Mouse (Mus musculus) heart, embryonic 13.5 days (tissue): ENCODE data around the gene F12. TPM values are rescaled to one million over a fixed set of nuclear protein-coding genes. Genes with fewer than 3 reads are reported as not detected.

Source experiments
- ATAC-seq: fragments of 200-750 bp; cut with Nextera tagmentation; 2 replicates; pipeline ENCODE4 v1.8.0; 2017; ENCODE audit warnings: moderate TSS enrichment; ENCODE audit not compliant: insufficient number of reproducible peaks, low FRiP score, low TSS enrichment; ENCODE audit errors: extremely low read depth
- H3K27ac ChIP-seq: fragments of 300-500 bp; sonication (generic); replicated peaks from 2 replicates; pipeline ENCODE4 v1.5.1; 2015; ENCODE audit warnings: moderate library complexity, mild to moderate bottlenecking, inconsistent platforms
- H3K27me3 ChIP-seq: fragments of 300-500 bp; sonication (generic); replicated peaks from 2 replicates; pipeline ENCODE4 v1.6.1; 2015; ENCODE audit warnings: mild to moderate bottlenecking, inconsistent platforms
- H3K36me3 ChIP-seq: fragments of 300-500 bp; sonication (generic); 2 replicates; pipeline ENCODE4 v1.6.1; 2015; ENCODE audit warnings: mild to moderate bottlenecking, inconsistent platforms
- H3K4me1 ChIP-seq: fragments of 300-500 bp; sonication (generic); 2 replicates; pipeline ENCODE4 v1.6.1; 2015; ENCODE audit warnings: inconsistent platforms
- H3K4me2 ChIP-seq: fragments of 300-500 bp; sonication (generic); 2 replicates; pipeline ENCODE4 v1.6.1; 2015; ENCODE audit warnings: inconsistent platforms, mild to moderate bottlenecking, moderate library complexity
- H3K4me3 ChIP-seq: fragments of 300-500 bp; sonication (generic); 2 replicates; pipeline ENCODE4 v1.5.1; 2015; ENCODE audit warnings: moderate library complexity, mild to moderate bottlenecking, inconsistent platforms
- H3K9ac ChIP-seq: fragments of 300-500 bp; sonication (generic); 2 replicates; pipeline ENCODE4 v1.6.1; 2015; ENCODE audit warnings: inconsistent platforms, mild to moderate bottlenecking, moderate library complexity
- H3K9me3 ChIP-seq: fragments of 300-500 bp; sonication (generic); 2 replicates; pipeline ENCODE4 v1.6.1; 2016; ENCODE audit warnings: inconsistent platforms
- WGBS: fragments of 180-500 bp; shearing (Covaris S2); methylation state at CpG from one replicate; pipeline ENCODE4 v1.1.7; 2015; ENCODE audit warnings: mixed read lengths; 5-methylcytosine and 5-hydroxymethylcytosine counted together
- polyA plus RNA-seq: library from polyadenylated mRNA; unstranded; fragments of >200 nt; fragmentation: Nextera tagmentation; extraction: Ambion mirVana; gene quantifications from 2 replicates; pipeline ENCODE4 v1.2.1, GENCODE M21; 2015

F12 gene
- polyA plus RNA-seq, 1 experiment from 2014 or later, result 0.28 TPM

DNA sequence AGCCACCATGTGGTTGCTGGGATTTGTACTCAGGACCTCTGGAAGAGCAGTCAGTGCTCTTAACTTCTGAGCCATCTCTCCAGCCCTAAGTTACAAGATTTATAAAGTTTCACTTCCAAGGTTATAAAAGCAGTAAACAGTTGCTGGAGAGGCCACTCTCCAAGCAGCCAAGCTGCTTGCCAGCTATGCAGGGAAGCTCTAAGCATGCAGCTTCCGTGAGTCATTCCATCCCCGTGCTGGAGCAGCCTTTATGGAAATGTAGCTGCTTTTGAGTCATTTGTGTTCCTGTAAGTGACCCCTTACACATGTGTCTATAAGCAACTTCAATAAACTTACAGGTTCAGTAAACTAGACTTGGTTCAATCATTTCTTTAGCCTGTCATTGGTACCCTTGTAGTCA, 4.0 kb upstream of the F12 start:
- Histone ChIP-seq H3K27me3 (peaks cover 23% of the 10 kb centered on the region), H3K9ac (no peak overlapping the region), H3K4me1 (no peaks in the 10 kb centered on the region), H3K4me3 (no peak overlapping the region), H3K4me2 (no peak overlapping the region), H3K9me3 (peaks cover 4% of the 10 kb centered on the region; the same call in 1 of the 2 replicates), H3K36me3 (no peaks in the 10 kb centered on the region), H3K27ac (no peak overlapping the region)
- 73% methylated on average over 2 of the region's 2 CpGs for WGBS
- ATAC-seq, result no peak

DNA sequence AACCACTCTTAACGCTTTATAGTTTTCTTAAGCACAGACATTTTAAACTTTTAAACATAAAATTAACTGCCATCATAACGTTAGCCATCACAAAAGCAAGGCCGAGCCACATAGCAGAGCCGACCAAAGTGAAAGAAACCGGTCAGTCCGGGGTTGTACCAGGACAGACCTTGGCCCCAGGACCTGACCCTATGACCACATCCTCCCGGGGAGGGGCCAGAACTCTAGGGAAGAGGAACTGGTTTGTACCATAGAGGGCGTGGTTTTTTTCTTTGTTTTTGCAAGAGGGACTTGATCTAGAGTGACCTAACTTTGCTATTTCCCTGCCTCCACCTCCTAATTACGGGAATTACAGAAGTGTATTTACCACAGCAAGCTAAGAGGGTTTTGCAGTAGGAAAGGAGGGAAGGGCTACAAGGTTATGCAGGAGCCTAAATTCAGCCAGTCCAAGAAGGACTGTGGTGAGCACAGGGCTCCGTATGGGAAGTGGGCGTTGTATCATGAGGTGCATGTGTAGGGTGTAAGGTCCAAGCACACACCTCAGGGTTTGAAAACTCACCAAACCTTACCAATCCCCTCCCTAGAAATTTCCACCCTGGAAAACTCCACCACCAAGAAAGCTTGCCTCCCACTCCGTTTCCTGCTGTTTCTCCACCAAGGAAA, 2.8 kb upstream of the F12 start:
- ATAC-seq, result no peak
- Histone ChIP-seq H3K36me3 (no peaks in the 10 kb centered on the region), H3K4me3 (no peak overlapping the region), H3K4me1 (no peaks in the 10 kb centered on the region), H3K4me2 (no peak overlapping the region), H3K27ac (no peak overlapping the region), H3K9ac (no peak overlapping the region), H3K27me3 (peaks cover 27% of the 10 kb centered on the region), H3K9me3 (peaks cover 4% of the 10 kb centered on the region; the same call in 1 of the 2 replicates)
- WGBS, result 64% methylated on average over 12 of the region's 12 CpGs

DNA sequence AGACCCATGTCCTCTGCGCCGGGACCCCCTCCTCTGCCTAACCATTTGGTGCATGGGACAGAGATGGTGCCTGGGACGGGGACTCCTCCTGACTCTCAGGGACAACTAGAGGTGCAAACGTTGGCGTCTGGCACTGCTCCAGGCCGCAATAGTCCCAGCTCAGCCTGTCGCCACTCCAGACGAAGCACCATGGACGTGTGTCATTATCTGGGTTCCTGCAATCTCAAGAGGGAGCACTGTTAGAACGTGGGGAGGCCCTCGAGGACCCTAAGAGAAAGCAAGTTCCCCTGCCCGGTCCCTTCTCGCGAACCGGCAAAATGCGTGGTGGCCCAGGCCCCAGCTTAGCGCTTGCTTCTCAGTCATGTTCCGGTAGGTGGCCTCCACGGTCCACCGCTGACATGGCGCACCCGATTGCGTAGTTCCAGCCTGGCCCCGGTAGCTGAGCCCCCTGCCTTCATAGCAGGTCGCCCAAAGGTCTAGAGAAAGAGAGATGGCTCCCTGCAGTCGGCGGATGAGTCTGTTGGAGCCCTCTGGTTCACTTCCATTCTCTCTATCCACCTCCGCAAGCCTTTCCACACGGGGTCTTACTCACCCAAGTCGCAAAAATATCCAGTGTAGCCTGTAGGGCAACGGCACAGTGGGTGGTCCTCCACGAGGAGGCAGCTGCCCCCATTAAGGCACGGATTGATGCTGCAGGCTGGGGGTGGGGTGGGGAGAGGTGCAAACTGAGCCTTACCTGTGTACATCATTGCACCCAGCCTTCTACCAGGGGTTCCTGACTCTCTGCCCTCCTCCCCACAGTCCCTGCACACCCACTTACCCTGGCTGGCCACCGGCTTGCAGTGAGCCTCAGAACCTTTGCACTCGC, 5.4 kb downstream of the F12 start:
- H3K4me2 ChIP-seq, result peak overlapping the region; percentile 52
- peaks cover 81% of the 10 kb centered on the region for H3K27me3 ChIP-seq
- H3K9me3 ChIP-seq, result no peaks in the 10 kb centered on the region
- ATAC-seq, result no peak
- H3K4me3 ChIP-seq, result peak overlapping the region; percentile 27
- 8% methylated on average over 35 of the region's 35 CpGs for WGBS
- H3K9ac ChIP-seq, result peak overlapping the region; percentile 41
- H3K4me1 ChIP-seq, result peaks cover 10% of the 10 kb centered on the region
- no peaks in the 10 kb centered on the region for H3K36me3 ChIP-seq
- H3K27ac ChIP-seq, result no peak overlapping the region

DNA sequence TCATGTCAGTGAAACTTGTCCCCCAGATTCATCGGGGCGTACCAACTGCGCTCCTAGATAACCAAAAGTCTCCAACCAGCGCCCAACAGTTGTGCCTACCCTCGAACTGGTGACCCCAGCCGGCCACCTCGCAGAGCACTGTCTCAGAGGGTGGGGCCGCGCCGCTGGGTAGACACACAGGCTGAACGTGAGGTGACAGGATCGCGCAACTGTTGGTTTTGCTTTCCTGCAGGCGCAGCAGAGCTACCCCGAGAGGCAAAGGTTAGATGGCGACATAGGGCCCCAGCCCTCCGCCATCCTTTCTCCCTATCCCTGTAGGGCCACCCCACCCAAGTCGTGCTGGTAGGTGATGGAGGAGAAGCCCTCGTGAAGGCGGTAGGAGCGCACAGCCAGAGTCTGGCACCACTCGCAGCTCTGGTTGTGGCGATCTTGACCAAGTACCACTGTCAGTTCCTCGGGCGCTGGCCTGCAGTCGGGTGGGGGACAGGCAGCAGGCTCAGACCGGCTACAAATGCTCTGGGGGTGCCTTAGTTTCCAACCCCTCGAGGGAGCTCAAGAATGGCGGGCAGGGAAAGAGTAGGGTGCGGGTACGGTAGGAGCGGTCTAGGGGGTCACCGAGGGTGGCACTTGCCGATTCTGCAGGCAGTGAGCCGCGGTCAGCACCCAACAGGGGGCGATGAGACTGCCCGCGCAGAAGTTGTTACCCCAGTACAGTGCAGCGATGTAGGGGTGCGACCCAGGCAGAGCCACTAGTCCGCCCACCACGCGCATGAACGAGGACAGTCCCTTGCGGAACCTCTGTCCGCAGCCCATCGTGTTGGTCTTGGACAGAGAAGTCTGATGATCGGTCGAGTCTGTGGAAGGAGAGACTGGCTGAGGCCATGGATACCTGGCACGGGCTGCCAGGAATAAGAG, 6.3 kb downstream of the F12 start:
- no peak overlapping the region for H3K9ac ChIP-seq
- H3K4me1 ChIP-seq, result peaks cover 10% of the 10 kb centered on the region
- 24% methylated on average over 51 of the region's 51 CpGs for WGBS
- peak overlapping the region; percentile 52 for H3K4me2 ChIP-seq
- H3K4me3 ChIP-seq, result peak overlapping the region; percentile 27
- H3K27ac ChIP-seq, result no peak overlapping the region
- H3K9me3 ChIP-seq, result no peaks in the 10 kb centered on the region
- H3K36me3 ChIP-seq, result no peaks in the 10 kb centered on the region
- no peak for ATAC-seq
- H3K27me3 ChIP-seq, result peaks cover 79% of the 10 kb centered on the region

DNA sequence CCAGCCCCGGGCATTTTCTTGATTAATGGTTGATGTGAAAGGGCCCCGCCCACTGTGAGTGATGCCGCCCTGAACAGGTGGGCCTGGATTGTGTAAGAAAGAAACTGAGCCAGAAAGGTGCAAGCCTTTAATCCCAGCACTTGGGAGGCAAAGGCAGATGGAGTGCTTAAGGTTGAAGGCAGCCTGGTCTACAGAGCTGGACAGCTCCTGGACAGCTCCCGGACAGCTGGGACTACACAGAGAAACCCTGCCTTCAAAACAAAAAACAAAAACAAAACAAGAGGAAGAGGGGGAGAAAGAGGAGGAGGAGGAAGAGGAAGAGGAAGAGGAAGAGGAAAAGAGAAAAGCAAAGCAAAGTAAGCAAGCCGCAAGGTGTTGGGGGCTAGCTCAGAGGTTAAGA, 7.5 kb downstream of the F12 start:
- H3K27ac ChIP-seq, result no peak overlapping the region
- 72% methylated on average over 5 of the region's 5 CpGs for WGBS
- no peak overlapping the region for H3K4me2 ChIP-seq
- H3K9ac ChIP-seq, result no peak overlapping the region
- H3K36me3 ChIP-seq, result no peaks in the 10 kb centered on the region
- H3K27me3 ChIP-seq, result peaks cover 86% of the 10 kb centered on the region
- H3K4me1 ChIP-seq, result peaks cover 17% of the 10 kb centered on the region
- no peak overlapping the region for H3K4me3 ChIP-seq
- H3K9me3 ChIP-seq, result no peaks in the 10 kb centered on the region
- no peak for ATAC-seq

DNA sequence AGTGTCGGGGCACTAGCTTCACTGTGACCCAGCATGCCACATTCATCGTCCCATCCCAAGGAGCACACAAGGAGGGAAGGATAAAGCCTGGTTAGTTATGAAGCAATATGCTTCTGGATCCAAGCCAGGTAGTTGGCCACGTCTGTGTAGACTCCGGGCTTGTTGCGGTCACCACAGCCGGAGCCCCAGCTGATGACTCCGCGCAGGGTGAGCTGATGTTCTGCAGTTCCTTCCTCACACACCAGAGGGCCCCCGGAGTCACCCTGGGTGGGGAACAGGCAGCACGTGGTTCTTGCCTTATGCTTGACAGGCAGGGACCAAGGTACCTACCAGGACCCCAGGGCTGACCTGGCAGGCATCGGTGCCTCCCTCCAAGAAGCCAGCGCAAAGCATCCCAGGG, 8.6 kb downstream of the F12 start:
- 12% methylated on average over 12 of the region's 12 CpGs for WGBS
- peak; percentile 44; the same call in 1 of the 2 replicates for ATAC-seq
- Histone ChIP-seq H3K4me2 (no peak overlapping the region), H3K4me1 (peaks cover 17% of the 10 kb centered on the region), H3K4me3 (no peak overlapping the region), H3K36me3 (no peaks in the 10 kb centered on the region), H3K9ac (no peak overlapping the region), H3K27me3 (peaks cover 88% of the 10 kb centered on the region), H3K9me3 (no peaks in the 10 kb centered on the region), H3K27ac (no peak overlapping the region)

DNA sequence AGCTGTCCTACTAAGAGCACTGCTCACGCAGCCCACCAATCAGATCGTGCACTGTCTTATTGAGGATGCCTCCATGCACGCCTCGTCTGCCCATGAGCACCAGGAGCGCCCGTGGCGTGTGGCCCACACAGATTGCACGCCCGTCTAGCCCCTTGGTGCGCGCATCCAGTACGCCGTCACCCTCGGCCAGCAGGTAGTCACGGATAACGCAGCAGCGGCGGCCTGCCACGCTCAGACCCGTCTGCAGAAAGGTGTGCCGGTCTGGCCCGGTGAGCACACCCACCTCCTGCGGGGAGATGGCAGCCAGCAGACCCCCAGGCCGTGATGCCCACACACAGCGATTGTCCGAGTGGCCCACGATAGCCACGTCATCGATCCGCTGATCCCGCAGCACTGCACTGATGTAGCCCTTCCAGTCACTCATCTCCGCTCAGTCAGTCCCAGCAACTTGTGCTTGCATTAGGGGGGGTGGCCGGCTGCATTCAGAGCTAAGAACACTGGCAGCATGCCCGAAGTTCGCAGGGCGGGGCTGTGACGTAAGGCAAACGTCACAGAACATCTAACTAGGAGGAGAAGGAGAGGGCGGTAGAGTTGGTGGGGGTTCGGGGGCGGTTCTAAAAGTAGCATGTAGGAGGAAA, 11.7 kb downstream of the F12 start, which contains the start of gene Pfn3:
Pfn3 (minus strand) TSS at position 490 of the 638 bp plus-strand sequence.
- 8% methylated on average over 41 of the region's 41 CpGs for WGBS
- H3K4me3 ChIP-seq, result peak within 1 kb of the TSS; percentile 44
- peak within 1 kb of the TSS; percentile 66 for H3K4me2 ChIP-seq
- peaks cover 8% of the 10 kb centered on the region for H3K4me1 ChIP-seq
- H3K9me3 ChIP-seq, result no peaks in the 10 kb centered on the region
- peaks cover 87% of the 10 kb centered on the region for H3K27me3 ChIP-seq
- no peak for ATAC-seq
- no peaks in the 10 kb centered on the region for H3K36me3 ChIP-seq
- no peak within 1 kb of the TSS for H3K27ac ChIP-seq
- H3K9ac ChIP-seq, result peak within 1 kb of the TSS; percentile 70

DNA sequence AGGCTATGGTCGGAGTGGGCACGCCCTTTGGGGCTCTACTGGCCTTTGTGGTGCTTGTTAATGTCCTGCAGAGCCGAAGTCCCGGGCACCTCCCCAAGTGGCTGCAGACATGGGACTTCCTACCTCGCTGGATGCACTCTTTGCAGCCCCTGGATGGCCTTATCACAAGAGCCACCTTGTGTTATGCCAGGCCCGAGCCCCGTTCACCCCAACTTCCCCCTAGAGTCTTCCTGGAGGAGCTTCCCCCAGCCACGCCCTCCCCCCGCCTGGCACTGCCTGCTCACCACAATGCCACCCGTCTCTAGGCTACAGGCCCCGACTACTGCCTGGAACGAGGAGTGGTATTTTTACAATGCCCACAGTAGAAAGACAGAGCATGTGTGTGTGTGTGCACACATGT, 13.3 kb downstream of the F12 start:
- Histone ChIP-seq H3K9ac (no peak overlapping the region), H3K9me3 (no peaks in the 10 kb centered on the region), H3K4me3 (no peak overlapping the region), H3K36me3 (no peaks in the 10 kb centered on the region), H3K4me2 (no peak overlapping the region), H3K27me3 (peaks cover 87% of the 10 kb centered on the region), H3K27ac (no peak overlapping the region), H3K4me1 (peaks cover 8% of the 10 kb centered on the region)
- ATAC-seq, result no peak
- WGBS, result 73% methylated on average over 12 of the region's 12 CpGs

DNA sequence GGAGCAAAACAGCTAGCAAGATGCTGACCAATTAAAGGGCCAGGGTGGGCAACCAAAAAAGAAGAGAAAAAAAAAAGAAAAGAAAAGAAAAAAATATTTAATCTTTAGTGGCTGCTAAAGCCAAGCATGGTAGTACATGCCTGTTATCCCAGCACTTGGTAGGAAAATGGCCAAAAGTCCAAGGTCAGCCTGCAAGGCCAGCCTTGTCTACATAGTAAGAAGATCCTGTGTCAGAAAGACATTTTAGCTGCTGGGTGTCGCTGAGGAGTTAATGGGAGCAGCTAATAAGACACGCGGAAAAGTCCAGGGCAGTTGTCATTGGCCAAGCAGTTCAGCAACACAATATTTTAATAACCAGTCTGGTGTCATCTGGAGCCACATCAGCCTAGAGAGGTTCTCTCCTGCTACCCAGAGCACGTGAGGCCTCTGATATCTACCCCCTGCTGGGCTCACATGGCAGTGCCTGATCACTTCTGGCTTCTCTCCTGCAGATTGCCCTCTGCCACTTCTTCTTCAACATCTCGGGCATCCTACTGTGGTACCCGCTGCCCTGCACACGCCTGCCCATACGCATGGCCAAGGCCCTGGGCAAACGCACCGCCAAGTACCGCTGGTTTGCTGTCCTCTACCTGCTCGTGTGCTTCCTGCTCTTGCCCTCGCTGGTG, 13.8 kb downstream of the F12 start:
- H3K4me1 ChIP-seq, result peaks cover 8% of the 10 kb centered on the region
- peaks cover 87% of the 10 kb centered on the region for H3K27me3 ChIP-seq
- H3K9ac ChIP-seq, result no peak overlapping the region
- H3K9me3 ChIP-seq, result no peaks in the 10 kb centered on the region
- no peak overlapping the region for H3K27ac ChIP-seq
- H3K36me3 ChIP-seq, result no peaks in the 10 kb centered on the region
- 76% methylated on average over 13 of the region's 13 CpGs for WGBS
- H3K4me2 ChIP-seq, result no peak overlapping the region
- H3K4me3 ChIP-seq, result no peak overlapping the region
- no peak for ATAC-seq

DNA sequence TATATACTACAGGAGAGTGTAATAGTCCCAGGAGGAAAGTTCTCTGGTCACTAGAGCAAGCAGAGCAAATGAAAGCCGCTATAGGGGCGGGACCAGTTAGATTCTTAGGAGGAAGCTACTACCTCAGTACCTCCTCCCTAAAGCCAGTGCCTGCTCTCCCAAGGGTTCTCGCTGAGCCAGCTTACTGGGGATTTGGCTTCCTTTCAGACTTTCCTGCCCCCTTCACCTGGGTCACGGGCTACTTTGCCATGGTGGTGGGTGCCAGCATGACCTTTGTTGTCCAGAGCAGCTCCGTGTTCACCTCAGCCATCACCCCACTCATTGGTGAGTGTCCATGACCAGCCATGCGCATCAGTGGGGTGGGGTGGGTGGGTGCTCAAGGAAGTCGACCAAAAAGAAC, 14.8 kb downstream of the F12 start:
- H3K9me3 ChIP-seq, result no peaks in the 10 kb centered on the region
- no peak overlapping the region for H3K27ac ChIP-seq
- 58% methylated on average over 7 of the region's 7 CpGs for WGBS
- H3K27me3 ChIP-seq, result peaks cover 87% of the 10 kb centered on the region
- no peak overlapping the region for H3K4me2 ChIP-seq
- no peak overlapping the region for H3K9ac ChIP-seq
- no peaks in the 10 kb centered on the region for H3K36me3 ChIP-seq
- H3K4me1 ChIP-seq, result peaks cover 8% of the 10 kb centered on the region
- no peak overlapping the region for H3K4me3 ChIP-seq
- no peak for ATAC-seq
